8 mouse cellular contexts compared by ENCODE assay signal in the genomic region with DNA sequence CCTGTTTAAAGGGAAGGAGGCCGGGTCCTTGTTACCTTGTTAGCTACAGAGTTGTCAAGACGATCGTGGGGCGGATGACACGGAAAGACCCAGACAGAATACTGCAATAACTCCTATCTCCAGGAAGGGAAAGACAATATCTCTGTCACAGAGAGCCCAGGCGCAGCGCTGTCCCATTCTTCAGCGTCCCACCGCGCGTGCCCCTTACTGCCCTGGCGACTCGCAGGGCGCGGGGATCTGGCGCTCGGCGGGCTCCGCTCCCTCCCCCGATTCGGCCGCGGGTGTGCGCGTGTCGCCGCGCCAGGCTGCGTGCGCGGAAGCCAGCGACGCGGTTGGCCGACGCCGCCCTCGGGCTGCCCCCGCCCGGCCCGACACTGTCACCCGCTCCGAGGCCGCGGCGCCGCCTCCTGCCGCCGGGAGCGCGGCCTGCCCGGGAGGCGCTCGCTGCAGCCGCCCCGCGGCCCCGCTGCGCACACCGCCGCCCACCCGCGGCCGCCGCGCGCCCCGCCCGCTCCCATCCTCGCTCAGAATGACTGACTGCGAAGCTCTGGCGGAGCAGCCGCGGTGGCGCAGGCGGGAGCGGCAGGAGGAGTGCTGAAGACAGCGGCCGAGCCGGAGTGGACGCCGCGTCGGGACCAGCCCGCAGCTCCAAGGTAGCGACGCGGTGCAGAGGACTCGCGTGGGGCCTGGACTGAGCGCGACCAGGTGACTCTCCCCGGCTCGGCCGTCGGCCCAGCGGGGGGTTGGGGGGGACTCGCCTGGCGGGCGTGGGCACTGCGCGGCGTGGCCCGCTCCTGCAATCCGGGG. TPM values are rescaled to one million over a fixed set of nuclear protein-coding genes. Genes with fewer than 3 reads are reported as not detected.
DNase-seq lines count a peak whose midpoint lies in the region; ATAC-seq and TF ChIP-seq lines count a peak whose summit lies in the region.

A gene (plus strand): TSS at position 376 of the 807 bp plus-strand sequence.

- H3K4me1 ChIP-seq in erythroblast, embryonic 14.5 days (ENCODE audit: control insufficient read depth): no peaks in the 10 kb centered on the region
- H3K4me1 ChIP-seq in intestine, postnatal 0 days (replicated peaks; ENCODE audit: control insufficient read depth, insufficient read depth, low read length): no peaks in the 10 kb centered on the region
- H3K4me1 ChIP-seq in limb, embryonic 10.5 days: peaks cover 27% of the 10 kb centered on the region
- H3K4me1 ChIP-seq in midbrain, embryonic 11.5 days (ENCODE audit: control insufficient read depth, insufficient read depth, low read length): 0 out of 2 replicates have a peak, but pooled peaks cover 2% of the 10 kb centered on the region
- H3K4me1 ChIP-seq in small intestine, adult 2 months (ENCODE audit: control insufficient read depth, insufficient read depth, insufficient read length, low read length): no peaks in the 10 kb centered on the region

- WGBS in intestine, postnatal 0 days: under 1% methylated on average over 94 of the region's 105 CpGs
- 2% methylated on average over 104 of the region's 105 CpGs for WGBS in limb, embryonic 10.5 days
- WGBS in midbrain, embryonic 11.5 days: under 1% methylated on average over 91 of the region's 105 CpGs
- under 1% methylated on average over 105 of the region's 105 CpGs for WGBS in small intestine, adult 2 months

- peak within 1 kb of the TSS; percentile 33 for H3K4me3 ChIP-seq in erythroblast, embryonic 14.5 days (replicated peaks)
- peak within 1 kb of the TSS; percentile 84 for H3K4me3 ChIP-seq in intestine, postnatal 0 days (ENCODE audit: low read depth, low read length)
- H3K4me3 ChIP-seq in limb, embryonic 10.5 days: peak within 1 kb of the TSS; percentile 90
- H3K4me3 ChIP-seq in midbrain, embryonic 11.5 days (ENCODE audit: low read depth, low read length): peak within 1 kb of the TSS; percentile 80
- peak within 1 kb of the TSS; percentile 78 for H3K4me3 ChIP-seq in small intestine, adult 2 months (ENCODE audit: low read depth, low read length)

- H3K9ac ChIP-seq in intestine, postnatal 0 days (ENCODE audit: low read depth, low read length): peak within 1 kb of the TSS; percentile 73
- peak within 1 kb of the TSS; percentile 85 for H3K9ac ChIP-seq in midbrain, embryonic 11.5 days (ENCODE audit: low read length)

- DNase-seq in embryo, embryonic 9.5 days (ENCODE audit: extremely low spot score): peak; percentile 57
- peak; percentile 91 for DNase-seq in heart, adult 11 months
- peak; percentile 74 for DNase-seq in limb, embryonic 10.5 days (ENCODE audit: low spot score)
- DNase-seq in midbrain, embryonic 11.5 days (ENCODE audit: low spot score, missing footprints): no peak

- peak within 1 kb of the TSS; percentile 91 for H3K4me2 ChIP-seq in intestine, postnatal 0 days (replicated peaks; ENCODE audit: low read depth)
- peak within 1 kb of the TSS; percentile 98 for H3K4me2 ChIP-seq in midbrain, embryonic 11.5 days

- peak within 1 kb of the TSS; percentile 82 for H3K27ac ChIP-seq in intestine, postnatal 0 days (ENCODE audit: low read depth, low read length)
- peak within 1 kb of the TSS; percentile 91 for H3K27ac ChIP-seq in limb, embryonic 10.5 days
- H3K27ac ChIP-seq in midbrain, embryonic 11.5 days (ENCODE audit: low read depth, low read length): peak within 1 kb of the TSS; percentile 54
- H3K27ac ChIP-seq in small intestine, adult 2 months (ENCODE audit: insufficient read depth, low read depth, low read length): peak within 1 kb of the TSS; percentile 59

- H3K27me3 ChIP-seq in erythroblast, embryonic 14.5 days (ENCODE audit: control insufficient read depth): peaks cover 33% of the 10 kb centered on the region
- H3K27me3 ChIP-seq in intestine, postnatal 0 days (replicated peaks; ENCODE audit: control insufficient read depth, insufficient read depth, low read length): no peaks in the 10 kb centered on the region
- H3K27me3 ChIP-seq in limb, embryonic 10.5 days (ENCODE audit: low read depth, poor library complexity, severe bottlenecking): peaks cover 7% of the 10 kb centered on the region; the same call in 1 of the 2 replicates
- no peaks in the 10 kb centered on the region for H3K27me3 ChIP-seq in midbrain, embryonic 11.5 days (ENCODE audit: control insufficient read depth, insufficient read depth, low read length)
- H3K27me3 ChIP-seq in small intestine, adult 2 months (ENCODE audit: control insufficient read depth, insufficient read depth, low read length): no peaks in the 10 kb centered on the region

- ATAC-seq in erythroblast, adult 5-6 weeks (replicated peaks; ENCODE audit: low FRiP score, poor library complexity, severe bottlenecking): no peak
- peak; percentile 94 for ATAC-seq in intestine, postnatal 0 days
- peak; percentile 95 for ATAC-seq in midbrain, embryonic 11.5 days (ENCODE audit: low FRiP score)

- H3K9me3 ChIP-seq in erythroblast, embryonic 14.5 days (ENCODE audit: control insufficient read depth, low read length): peaks cover 3% of the 10 kb centered on the region; the same call in 1 of the 2 replicates
- no peaks in the 10 kb centered on the region for H3K9me3 ChIP-seq in intestine, postnatal 0 days (ENCODE audit: control insufficient read depth)
- no peaks in the 10 kb centered on the region for H3K9me3 ChIP-seq in limb, embryonic 10.5 days (replicated peaks)
- H3K9me3 ChIP-seq in midbrain, embryonic 11.5 days (ENCODE audit: control insufficient read depth, low read length): no peaks in the 10 kb centered on the region

- no peaks in the 10 kb centered on the region for H3K36me3 ChIP-seq in erythroblast, embryonic 14.5 days (ENCODE audit: control insufficient read depth)
- H3K36me3 ChIP-seq in intestine, postnatal 0 days (ENCODE audit: control insufficient read depth, insufficient read depth): no peaks in the 10 kb centered on the region
- H3K36me3 ChIP-seq in limb, embryonic 10.5 days: no peaks in the 10 kb centered on the region
- H3K36me3 ChIP-seq in midbrain, embryonic 11.5 days (ENCODE audit: control insufficient read depth, insufficient read depth, low read length): no peaks in the 10 kb centered on the region
- no peaks in the 10 kb centered on the region for H3K36me3 ChIP-seq in small intestine, adult 2 months (ENCODE audit: control insufficient read depth, insufficient read depth, low read length)

- no peak for TF ChIP-seq POLR2A in small intestine, adult 2 months (IDR thresholded peaks at IDR 0.05; ENCODE audit: low read depth, low read length)

- peak; percentile 17; the same call in 1 of the 2 replicates for TF ChIP-seq CTCF in intestine, postnatal 0 days (IDR thresholded peaks at IDR 0.05; ENCODE audit: low read depth)
- TF ChIP-seq CTCF in small intestine, adult 2 months (IDR thresholded peaks at IDR 0.05; ENCODE audit: extremely low read depth, insufficient read length, insufficient replicate concordance, low read depth, low read length): no peak

RNA-seq across cellular contexts. Expression of the gene that starts here (rescaled TPM):
- not detected in 2 replicates for polyA plus RNA-seq in erythroblast, embryonic 14.5 days (2012)
- total RNA-seq in erythroblast, adult 5-6 weeks (2015; ENCODE audit: low replicate concordance): not detected in 2 replicates
- not detected in 2 replicates for total RNA-seq in erythroblast, adult 5-6 weeks (2017; ENCODE audit: low replicate concordance)
- 6.6 and 8.1 TPM in 2 replicates for polyA plus RNA-seq in intestine, postnatal 0 days (2015; fragmentation: Nextera tagmentation; extraction: Ambion mirVana)
- 9.4 and 10.3 TPM in 2 replicates for polyA plus RNA-seq in limb, embryonic 10.5 days (2016; fragmentation: Nextera tagmentation; extraction: Ambion mirVana)
- polyA plus RNA-seq in midbrain, embryonic 11.5 days (2014; fragmentation: Nextera tagmentation; extraction: Ambion mirVana): 5.7 and 6.1 TPM in 2 replicates
- 1.1 and 2.4 TPM in 2 replicates for polyA plus RNA-seq in small intestine, adult 2 months (2012; rRNA removed)

Comparison
In these comparisons a context has a peak if more than half of its experiments do, and no peak if none do; other contexts are left out.
1. H3K4me3 ChIP-seq: peak in every context shown above with its lines; median percentile 90 in limb, embryonic 10.5 days; 84 in intestine, postnatal 0 days; 80 in midbrain, embryonic 11.5 days; 78 in small intestine, adult 2 months; 33 in erythroblast, embryonic 14.5 days.